Mouse (Mus musculus): ENCODE measurements around the gene Rbfox3. TPM values are rescaled to one million over a fixed set of nuclear protein-coding genes. Genes with fewer than 3 reads are reported as not detected.

Gene Rbfox3
- polyA plus RNA-seq, 1 experiment from 2014 or later, result 0.09 TPM

DNA sequence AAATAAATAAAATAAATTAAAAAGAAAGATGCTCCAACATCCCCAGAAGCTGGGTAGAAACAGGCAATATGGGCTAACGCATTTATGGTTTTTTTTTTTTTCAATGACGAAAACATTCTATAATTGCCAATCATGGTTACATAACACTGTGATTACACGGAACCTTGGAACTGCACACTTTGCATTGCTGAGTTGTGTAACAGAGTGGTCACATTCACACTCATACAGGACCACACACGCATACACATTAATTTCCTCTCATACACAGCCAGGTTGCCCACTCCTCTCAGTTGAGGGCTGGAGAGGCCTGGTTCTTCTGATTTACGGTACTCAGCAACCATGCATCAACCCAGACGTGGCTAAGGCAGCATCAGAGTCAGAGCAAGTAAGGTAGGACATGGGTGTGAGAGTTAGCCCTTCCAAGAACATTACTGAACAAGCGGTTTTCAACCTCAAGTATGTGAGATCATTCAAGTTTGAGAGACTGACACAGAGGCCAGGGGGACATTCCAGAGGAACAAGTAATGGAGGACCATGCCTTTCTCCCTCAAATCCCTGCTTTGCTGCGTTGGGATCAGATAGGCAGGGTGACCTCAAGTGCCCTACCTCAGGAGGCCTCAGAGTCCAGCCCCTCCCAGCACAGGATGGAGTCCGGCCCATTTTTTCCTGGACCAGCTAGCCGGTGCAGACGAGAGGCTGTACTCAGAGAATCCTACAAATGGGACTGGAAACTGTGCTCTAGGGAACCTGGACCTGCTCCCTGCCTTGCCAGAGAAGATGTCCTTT lies 457.3 kb downstream of the Rbfox3 start:
- ATAC-seq (replicated peaks; ENCODE audit: extremely low read depth, insufficient read depth, low FRiP score), result no peak

GRCm38 (mm10) chr11:118452955-118453354 lies 458.4 kb downstream of the Rbfox3 start:
- no peak for ATAC-seq (replicated peaks; ENCODE audit: extremely low read depth, insufficient read depth, low FRiP score)
- H3K27me3 ChIP-seq (ENCODE audit: control insufficient read depth, insufficient read depth, low read length), result no peaks in the 10 kb centered on the region
- no peak overlapping the region for H3K4me3 ChIP-seq (ENCODE audit: low read length)
- no peak overlapping the region for H3K9ac ChIP-seq (ENCODE audit: low read length)
- no peaks in the 10 kb centered on the region for H3K9me3 ChIP-seq (replicated peaks; ENCODE audit: control insufficient read depth, low read length)
- WGBS, result 74% methylated on average over 2 of the region's 2 CpGs
- no peaks in the 10 kb centered on the region for H3K36me3 ChIP-seq (ENCODE audit: control insufficient read depth, insufficient read depth)
- no peaks in the 10 kb centered on the region for H3K4me1 ChIP-seq (ENCODE audit: control insufficient read depth, insufficient read depth, low read length)
- H3K27ac ChIP-seq (ENCODE audit: low read length), result no peak overlapping the region
- H3K4me2 ChIP-seq (ENCODE audit: low read depth, low read length), result no peak overlapping the region

More for the DNA sequence above, 457.3 kb downstream of the Rbfox3 start:
- no peak overlapping the region for H3K4me3 ChIP-seq (ENCODE audit: low read length)
- WGBS, result 68% methylated on average over 11 of the region's 11 CpGs
- no peak overlapping the region for H3K4me2 ChIP-seq (ENCODE audit: low read depth, low read length)
- no peaks in the 10 kb centered on the region for H3K36me3 ChIP-seq (ENCODE audit: control insufficient read depth, insufficient read depth)
- no peak overlapping the region for H3K9ac ChIP-seq (ENCODE audit: low read length)
- H3K4me1 ChIP-seq (ENCODE audit: control insufficient read depth, insufficient read depth, low read length), result peaks cover 4% of the 10 kb centered on the region
- no peaks in the 10 kb centered on the region for H3K9me3 ChIP-seq (replicated peaks; ENCODE audit: control insufficient read depth, low read length)
- no peak overlapping the region for H3K27ac ChIP-seq (ENCODE audit: low read length)
- no peaks in the 10 kb centered on the region for H3K27me3 ChIP-seq (ENCODE audit: control insufficient read depth, insufficient read depth, low read length)

DNA sequence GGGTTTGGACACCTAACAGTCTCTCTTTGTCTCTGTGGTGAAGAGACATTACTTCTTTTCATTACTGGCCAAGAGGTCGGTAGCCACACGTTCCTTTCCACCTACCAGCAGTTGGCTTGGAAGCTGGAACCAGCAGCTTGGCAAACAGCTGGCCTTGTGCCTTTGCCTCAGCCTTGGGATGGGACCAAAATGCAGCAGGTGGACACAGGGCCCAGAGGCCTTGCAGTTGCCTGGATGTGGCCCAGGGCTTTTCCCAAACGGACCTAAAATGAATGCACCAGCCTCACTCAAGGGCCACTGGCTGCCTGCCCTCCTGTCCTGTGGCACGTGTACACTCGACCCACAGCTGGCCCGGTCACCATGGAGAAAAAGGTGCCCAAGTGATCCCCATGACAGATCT lies 460.2 kb downstream of the Rbfox3 start:
- Histone ChIP-seq H3K4me2 (ENCODE audit: low read depth, low read length) (no peak overlapping the region), H3K4me3 (ENCODE audit: low read length) (no peak overlapping the region), H3K27me3 (ENCODE audit: control insufficient read depth, insufficient read depth, low read length) (no peaks in the 10 kb centered on the region), H3K4me1 (ENCODE audit: control insufficient read depth, insufficient read depth, low read length) (no peaks in the 10 kb centered on the region), H3K36me3 (ENCODE audit: control insufficient read depth, insufficient read depth) (no peaks in the 10 kb centered on the region), H3K9me3 (replicated peaks; ENCODE audit: control insufficient read depth, low read length) (no peaks in the 10 kb centered on the region), H3K27ac (ENCODE audit: low read length) (no peak overlapping the region), H3K9ac (ENCODE audit: low read length) (no peak overlapping the region)
- no peak for ATAC-seq (replicated peaks; ENCODE audit: extremely low read depth, insufficient read depth, low FRiP score)
- 78% methylated on average over 6 of the region's 6 CpGs for WGBS

DNA sequence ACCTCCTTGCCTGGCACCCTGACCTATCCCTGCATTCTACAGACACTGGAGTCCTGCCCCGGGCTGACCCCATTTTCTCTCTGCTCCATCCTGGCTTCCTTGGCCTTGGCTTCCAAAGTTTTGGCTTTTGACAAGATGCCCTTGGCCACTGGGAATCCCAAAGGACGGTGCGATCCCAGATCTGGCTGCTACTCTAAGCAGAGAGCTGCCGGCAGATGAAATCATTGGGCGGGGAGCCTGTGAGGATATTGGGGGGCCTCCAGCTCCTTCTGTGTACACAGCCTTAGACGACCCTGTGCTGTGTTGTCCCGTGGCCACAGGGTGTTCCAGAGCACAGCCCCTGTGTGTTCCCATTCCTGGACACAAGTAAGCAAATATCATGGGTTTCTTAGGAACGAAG lies 463.0 kb downstream of the Rbfox3 start:
- Histone ChIP-seq H3K9ac (ENCODE audit: low read length) (no peak overlapping the region), H3K4me2 (ENCODE audit: low read depth, low read length) (no peak overlapping the region), H3K27ac (ENCODE audit: low read length) (no peak overlapping the region), H3K4me3 (ENCODE audit: low read length) (no peak overlapping the region), H3K27me3 (ENCODE audit: control insufficient read depth, insufficient read depth, low read length) (no peaks in the 10 kb centered on the region), H3K9me3 (replicated peaks; ENCODE audit: control insufficient read depth, low read length) (no peaks in the 10 kb centered on the region), H3K4me1 (ENCODE audit: control insufficient read depth, insufficient read depth, low read length) (no peaks in the 10 kb centered on the region), H3K36me3 (ENCODE audit: control insufficient read depth, insufficient read depth) (no peaks in the 10 kb centered on the region)
- no peak for ATAC-seq (replicated peaks; ENCODE audit: extremely low read depth, insufficient read depth, low FRiP score)
- WGBS, result 76% methylated on average over 8 of the region's 8 CpGs

DNA sequence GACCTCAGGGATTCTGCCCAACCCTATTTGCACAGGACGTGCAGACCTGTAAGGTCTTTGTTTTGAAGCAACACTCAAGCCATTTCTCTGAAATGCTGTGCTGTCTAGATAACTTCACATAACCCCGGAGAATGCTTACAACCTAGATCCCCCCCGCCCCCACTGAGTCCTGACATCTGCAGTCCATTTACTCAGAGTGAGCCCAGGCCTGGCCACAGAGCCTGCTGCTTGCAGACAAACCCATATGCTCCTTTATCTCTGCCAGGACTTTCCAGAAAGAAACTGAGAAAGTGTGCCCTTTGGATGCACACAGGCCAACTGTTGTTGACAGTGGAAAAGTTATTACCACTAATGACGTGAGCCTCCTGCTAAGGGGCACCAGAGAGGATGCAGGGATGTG lies 464.1 kb downstream of the Rbfox3 start:
- Histone ChIP-seq H3K9ac (ENCODE audit: low read length) (no peak overlapping the region), H3K27me3 (ENCODE audit: control insufficient read depth, insufficient read depth, low read length) (no peaks in the 10 kb centered on the region), H3K27ac (ENCODE audit: low read length) (no peak overlapping the region), H3K9me3 (replicated peaks; ENCODE audit: control insufficient read depth, low read length) (no peaks in the 10 kb centered on the region), H3K36me3 (ENCODE audit: control insufficient read depth, insufficient read depth) (no peaks in the 10 kb centered on the region), H3K4me2 (ENCODE audit: low read depth, low read length) (no peak overlapping the region), H3K4me1 (ENCODE audit: control insufficient read depth, insufficient read depth, low read length) (peaks cover 5% of the 10 kb centered on the region), H3K4me3 (ENCODE audit: low read length) (no peak overlapping the region)
- no peak for ATAC-seq (replicated peaks; ENCODE audit: extremely low read depth, insufficient read depth, low FRiP score)
- 61% methylated on average over 4 of the region's 4 CpGs for WGBS

GRCm38 (mm10) chr11:118445843-118446242 lies 465.6 kb downstream of the Rbfox3 start:
- Histone ChIP-seq H3K4me3 (ENCODE audit: low read length) (no peak overlapping the region), H3K4me2 (ENCODE audit: low read depth, low read length) (no peak overlapping the region), H3K27ac (ENCODE audit: low read length) (no peak overlapping the region), H3K4me1 (ENCODE audit: control insufficient read depth, insufficient read depth, low read length) (peaks cover 5% of the 10 kb centered on the region), H3K36me3 (ENCODE audit: control insufficient read depth, insufficient read depth) (no peaks in the 10 kb centered on the region), H3K27me3 (ENCODE audit: control insufficient read depth, insufficient read depth, low read length) (no peaks in the 10 kb centered on the region), H3K9me3 (replicated peaks; ENCODE audit: control insufficient read depth, low read length) (no peaks in the 10 kb centered on the region), H3K9ac (ENCODE audit: low read length) (no peak overlapping the region)
- ATAC-seq (replicated peaks; ENCODE audit: extremely low read depth, insufficient read depth, low FRiP score), result no peak
- WGBS, result 10% methylated on average over 3 of the region's 3 CpGs

- ATAC-seq (replicated peaks; ENCODE audit: extremely low read depth, insufficient read depth, low FRiP score), result no peak
- no peak overlapping the region for H3K9ac ChIP-seq (ENCODE audit: low read length)
- H3K9me3 ChIP-seq (replicated peaks; ENCODE audit: control insufficient read depth, low read length), result no peaks in the 10 kb centered on the region
- WGBS, result 30% methylated on average over 11 of the region's 11 CpGs
- H3K27ac ChIP-seq (ENCODE audit: low read length), result no peak overlapping the region
- H3K4me1 ChIP-seq (ENCODE audit: control insufficient read depth, insufficient read depth, low read length), result peaks cover 8% of the 10 kb centered on the region
- H3K4me2 ChIP-seq (ENCODE audit: low read depth, low read length), result no peak overlapping the region
- H3K4me3 ChIP-seq (ENCODE audit: low read length), result no peak overlapping the region
- no peaks in the 10 kb centered on the region for H3K27me3 ChIP-seq (ENCODE audit: control insufficient read depth, insufficient read depth, low read length)
- H3K36me3 ChIP-seq (ENCODE audit: control insufficient read depth, insufficient read depth), result no peaks in the 10 kb centered on the region
These were observed 468.0 kb downstream of the Rbfox3 start for GRCm38 (mm10) chr11:118443201-118443970.

GRCm38 (mm10) chr11:118442691-118443090 lies 468.7 kb downstream of the Rbfox3 start:
- Histone ChIP-seq H3K4me3 (ENCODE audit: low read length) (no peak overlapping the region), H3K27me3 (ENCODE audit: control insufficient read depth, insufficient read depth, low read length) (no peaks in the 10 kb centered on the region), H3K9ac (ENCODE audit: low read length) (no peak overlapping the region), H3K36me3 (ENCODE audit: control insufficient read depth, insufficient read depth) (no peaks in the 10 kb centered on the region), H3K27ac (ENCODE audit: low read length) (no peak overlapping the region), H3K4me1 (ENCODE audit: control insufficient read depth, insufficient read depth, low read length) (peaks cover 8% of the 10 kb centered on the region), H3K9me3 (replicated peaks; ENCODE audit: control insufficient read depth, low read length) (no peaks in the 10 kb centered on the region), H3K4me2 (ENCODE audit: low read depth, low read length) (no peak overlapping the region)
- WGBS, result 18% methylated on average over 13 of the region's 13 CpGs
- no peak for ATAC-seq (replicated peaks; ENCODE audit: extremely low read depth, insufficient read depth, low FRiP score)

All from heart, embryonic 16.5 days (tissue).